Mouse (Mus musculus) erythroid progenitor cell, adult 5-6 weeks (primary cell): ENCODE measurements around the gene Ccdc167. TPM values are rescaled to one million over a fixed set of nuclear protein-coding genes. Genes with fewer than 3 reads are reported as not detected.

ENCODE experiments used
- ATAC-seq: replicated peaks from 2 replicates; pipeline ENCODE4 v1.8.0; 2016; ENCODE audit warnings: moderate number of reproducible peaks, mild to moderate bottlenecking, moderate TSS enrichment, inconsistent platforms; ENCODE audit not compliant: poor library complexity, low FRiP score, severe bottlenecking
- total RNA-seq, 2 experiments: library from RNA; stranded (forward) in 1 of 2; stranded (reverse) in 1 of 2; fragments of 150-400 nt in 1 of 2; fragments of 186-747, 209-891 nt in 1 of 2; gene quantifications; 2 replicates each; pipeline versions ENCODE4 v1.2.3 to v1.2.4; 2015 to 2017; ENCODE audit warnings: low replicate concordance in 2 of 2

Gene Ccdc167
- total RNA-seq (2015; ENCODE audit: low replicate concordance) (7.9 and 11.7 TPM in 2 replicates), total RNA-seq (2017; ENCODE audit: low replicate concordance) (7.9 and 9.8 TPM in 2 replicates)

GRCm38 (mm10) chr17:29716732-29717445, at the start of gene Ccdc167:
Ccdc167 (minus strand) TSS chr17:29717044.
- peak; percentile 96 for ATAC-seq

GRCm38 (mm10) chr17:29765380-29765779, 48.5 kb upstream of the Ccdc167 start:
- no peak for ATAC-seq

GRCm38 (mm10) chr17:29762551-29762950, 45.7 kb upstream of the Ccdc167 start:
- peak; percentile 69 for ATAC-seq

GRCm38 (mm10) chr17:29761938-29762337, 45.1 kb upstream of the Ccdc167 start:
- no peak for ATAC-seq

GRCm38 (mm10) chr17:29760404-29761375, 43.8 kb upstream of the Ccdc167 start:
- ATAC-seq, result no peak

GRCm38 (mm10) chr17:29759963-29760362, 43.1 kb upstream of the Ccdc167 start:
- no peak for ATAC-seq

GRCm38 (mm10) chr17:29756381-29756780, 39.5 kb upstream of the Ccdc167 start:
- ATAC-seq, result no peak

- ATAC-seq, result 0 out of 2 replicates have a peak, but pooled peaks have one; percentile 8
Measured at GRCm38 (mm10) chr17:29754510-29754909, 37.7 kb upstream of the Ccdc167 start.

- ATAC-seq, result no peak
Measured at GRCm38 (mm10) chr17:29747466-29747865, 30.6 kb upstream of the Ccdc167 start.

- ATAC-seq, result no peak
Measured at GRCm38 (mm10) chr17:29737849-29738804, 21.3 kb upstream of the Ccdc167 start.

GRCm38 (mm10) chr17:29736448-29737014, 19.7 kb upstream of the Ccdc167 start:
- ATAC-seq, result no peak

GRCm38 (mm10) chr17:29732522-29732921, 15.7 kb upstream of the Ccdc167 start:
- ATAC-seq, result no peak

- ATAC-seq, result no peak
Measured at GRCm38 (mm10) chr17:29731953-29732325, 15.1 kb upstream of the Ccdc167 start.

GRCm38 (mm10) chr17:29731266-29731952, 14.6 kb upstream of the Ccdc167 start:
- ATAC-seq, result no peak

- no peak for ATAC-seq
Measured at GRCm38 (mm10) chr17:29730510-29731265, 13.8 kb upstream of the Ccdc167 start.

- ATAC-seq, result no peak
Measured at GRCm38 (mm10) chr17:29728082-29728481, 11.2 kb upstream of the Ccdc167 start.

GRCm38 (mm10) chr17:29725027-29725620, 8.3 kb upstream of the Ccdc167 start:
- ATAC-seq, result no peak

- ATAC-seq, result no peak
Measured at GRCm38 (mm10) chr17:29724610-29725009, 7.8 kb upstream of the Ccdc167 start.
